Mouse (Mus musculus): ENCODE results near the gene Btnl9.

DNA sequence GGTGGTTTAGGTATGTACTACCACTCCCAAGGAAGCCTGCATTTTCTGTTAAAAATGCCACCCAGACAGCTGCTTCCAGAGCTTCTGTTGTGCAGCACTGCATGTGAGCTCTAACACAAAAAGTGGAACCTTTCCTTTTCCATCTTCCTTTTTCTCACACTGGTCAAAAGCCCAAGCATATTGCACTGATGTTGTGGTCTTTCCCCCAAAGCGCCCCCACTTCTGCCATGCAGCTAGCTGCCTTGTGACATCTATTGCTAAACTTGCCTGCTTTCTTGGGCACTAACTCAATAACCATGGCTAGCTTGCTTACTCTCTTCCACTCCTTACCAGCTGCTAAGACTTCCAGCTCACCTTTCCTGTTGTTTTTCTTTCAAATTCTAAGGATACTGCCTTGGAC lies 37.5 kb upstream of the Btnl9 start:
- TF ChIP-seq POLR2A (IDR thresholded peaks at IDR 0.05; ENCODE audit: control insufficient read depth, low read depth, low read length) (no peak), CTCF (IDR thresholded peaks at IDR 0.05; ENCODE audit: control insufficient read depth, insufficient read depth, insufficient replicate concordance, low read depth, low read length) (no peak)
